Mouse (Mus musculus): ENCODE results near the gene Gatad1. TPM values are rescaled to one million over a fixed set of nuclear protein-coding genes. Genes with fewer than 3 reads are reported as not detected.

Gene Gatad1
- polyA plus RNA-seq, 1 experiment from 2014 or later: 56.9 TPM

- H3K4me2 ChIP-seq (ENCODE audit: low read length): peak overlapping the region; percentile 62
- H3K27me3 ChIP-seq (replicated peaks; ENCODE audit: control insufficient read depth, insufficient read depth, low read length): no peaks in the 10 kb centered on the region
- no peak for ATAC-seq
- H3K4me1 ChIP-seq (replicated peaks; ENCODE audit: control insufficient read depth, insufficient read depth, low read length): peaks cover 10% of the 10 kb centered on the region
- no peaks in the 10 kb centered on the region for H3K9me3 ChIP-seq (ENCODE audit: control insufficient read depth, low read length)
- no peak overlapping the region for H3K27ac ChIP-seq (ENCODE audit: low read length)
- peak overlapping the region; percentile 92 for H3K4me3 ChIP-seq (replicated peaks; ENCODE audit: low read length)
- peaks cover 4% of the 10 kb centered on the region; the same call in 1 of the 2 replicates for H3K36me3 ChIP-seq (ENCODE audit: control insufficient read depth, insufficient read depth)
- peak overlapping the region; percentile 46 for H3K9ac ChIP-seq (replicated peaks; ENCODE audit: low read depth, low read length)
- 11% methylated on average over 6 of the region's 6 CpGs for WGBS
Observed at GRCm38 (mm10) chr5:3646539-3646938, 10.4 kb downstream of the Gatad1 start.

- H3K27me3 ChIP-seq (replicated peaks; ENCODE audit: control insufficient read depth, insufficient read depth, low read length): no peaks in the 10 kb centered on the region
- ATAC-seq: no peak
- H3K36me3 ChIP-seq (ENCODE audit: control insufficient read depth, insufficient read depth): peaks cover 8% of the 10 kb centered on the region; the same call in 1 of the 2 replicates
- H3K4me2 ChIP-seq (ENCODE audit: low read length): no peak overlapping the region
- no peak overlapping the region for H3K4me3 ChIP-seq (replicated peaks; ENCODE audit: low read length)
- H3K4me1 ChIP-seq (replicated peaks; ENCODE audit: control insufficient read depth, insufficient read depth, low read length): peaks cover 10% of the 10 kb centered on the region
- WGBS: 78% methylated on average over 6 of the region's 6 CpGs
- H3K9ac ChIP-seq (replicated peaks; ENCODE audit: low read depth, low read length): no peak overlapping the region; the same call in 1 of the 2 replicates
- H3K27ac ChIP-seq (ENCODE audit: low read length): no peak overlapping the region
- H3K9me3 ChIP-seq (ENCODE audit: control insufficient read depth, low read length): no peaks in the 10 kb centered on the region
Observed at GRCm38 (mm10) chr5:3645326-3645725, 11.7 kb downstream of the Gatad1 start.

- 96% methylated on average over 6 of the region's 6 CpGs for WGBS
- no peak overlapping the region for H3K27ac ChIP-seq (ENCODE audit: low read length)
- H3K36me3 ChIP-seq (ENCODE audit: control insufficient read depth, insufficient read depth): peaks cover 8% of the 10 kb centered on the region; the same call in 1 of the 2 replicates
- no peaks in the 10 kb centered on the region for H3K9me3 ChIP-seq (ENCODE audit: control insufficient read depth, low read length)
- no peak overlapping the region for H3K4me3 ChIP-seq (replicated peaks; ENCODE audit: low read length)
- no peak overlapping the region for H3K9ac ChIP-seq (replicated peaks; ENCODE audit: low read depth, low read length)
- no peak overlapping the region for H3K4me2 ChIP-seq (ENCODE audit: low read length)
- H3K4me1 ChIP-seq (replicated peaks; ENCODE audit: control insufficient read depth, insufficient read depth, low read length): peaks cover 10% of the 10 kb centered on the region
- H3K27me3 ChIP-seq (replicated peaks; ENCODE audit: control insufficient read depth, insufficient read depth, low read length): no peaks in the 10 kb centered on the region
- ATAC-seq: no peak
Observed at GRCm38 (mm10) chr5:3644621-3645020, 12.4 kb downstream of the Gatad1 start.

GRCm38 (mm10) chr5:3635286-3635685 lies 21.7 kb downstream of the Gatad1 start:
- no peak for ATAC-seq
- 88% methylated on average over 8 of the region's 8 CpGs for WGBS
- no peak overlapping the region for H3K27ac ChIP-seq (ENCODE audit: low read length)
- no peaks in the 10 kb centered on the region for H3K27me3 ChIP-seq (replicated peaks; ENCODE audit: control insufficient read depth, insufficient read depth, low read length)
- no peak overlapping the region for H3K9ac ChIP-seq (replicated peaks; ENCODE audit: low read depth, low read length)
- no peaks in the 10 kb centered on the region for H3K4me1 ChIP-seq (replicated peaks; ENCODE audit: control insufficient read depth, insufficient read depth, low read length)
- no peak overlapping the region for H3K4me3 ChIP-seq (replicated peaks; ENCODE audit: low read length)
- no peak overlapping the region for H3K4me2 ChIP-seq (ENCODE audit: low read length)
- peaks cover 7% of the 10 kb centered on the region for H3K36me3 ChIP-seq (ENCODE audit: control insufficient read depth, insufficient read depth)
- no peaks in the 10 kb centered on the region for H3K9me3 ChIP-seq (ENCODE audit: control insufficient read depth, low read length)

GRCm38 (mm10) chr5:3633951-3634350 lies 23.0 kb downstream of the Gatad1 start:
- Histone ChIP-seq H3K4me3 (replicated peaks; ENCODE audit: low read length) (no peak overlapping the region), H3K9ac (replicated peaks; ENCODE audit: low read depth, low read length) (no peak overlapping the region), H3K27ac (ENCODE audit: low read length) (no peak overlapping the region), H3K36me3 (ENCODE audit: control insufficient read depth, insufficient read depth) (peaks cover 7% of the 10 kb centered on the region), H3K4me1 (replicated peaks; ENCODE audit: control insufficient read depth, insufficient read depth, low read length) (no peaks in the 10 kb centered on the region), H3K4me2 (ENCODE audit: low read length) (no peak overlapping the region), H3K27me3 (replicated peaks; ENCODE audit: control insufficient read depth, insufficient read depth, low read length) (no peaks in the 10 kb centered on the region), H3K9me3 (ENCODE audit: control insufficient read depth, low read length) (no peaks in the 10 kb centered on the region)
- ATAC-seq: no peak
- WGBS: 70% methylated on average over 4 of the region's 4 CpGs

- Histone ChIP-seq H3K4me1 (replicated peaks; ENCODE audit: control insufficient read depth, insufficient read depth, low read length) (no peaks in the 10 kb centered on the region), H3K9me3 (ENCODE audit: control insufficient read depth, low read length) (no peaks in the 10 kb centered on the region), H3K27ac (ENCODE audit: low read length) (no peak overlapping the region), H3K27me3 (replicated peaks; ENCODE audit: control insufficient read depth, insufficient read depth, low read length) (no peaks in the 10 kb centered on the region), H3K36me3 (ENCODE audit: control insufficient read depth, insufficient read depth) (peaks cover 7% of the 10 kb centered on the region), H3K4me3 (replicated peaks; ENCODE audit: low read length) (no peak overlapping the region), H3K4me2 (ENCODE audit: low read length) (no peak overlapping the region), H3K9ac (replicated peaks; ENCODE audit: low read depth, low read length) (no peak overlapping the region)
- WGBS: 95% methylated on average over 13 of the region's 13 CpGs
- ATAC-seq: no peak
Observed at GRCm38 (mm10) chr5:3633315-3633714, 23.7 kb downstream of the Gatad1 start.

- Histone ChIP-seq H3K27me3 (replicated peaks; ENCODE audit: control insufficient read depth, insufficient read depth, low read length) (no peaks in the 10 kb centered on the region), H3K4me2 (ENCODE audit: low read length) (no peak overlapping the region), H3K4me1 (replicated peaks; ENCODE audit: control insufficient read depth, insufficient read depth, low read length) (no peaks in the 10 kb centered on the region), H3K4me3 (replicated peaks; ENCODE audit: low read length) (no peak overlapping the region), H3K9me3 (ENCODE audit: control insufficient read depth, low read length) (no peaks in the 10 kb centered on the region), H3K27ac (ENCODE audit: low read length) (no peak overlapping the region), H3K36me3 (ENCODE audit: control insufficient read depth, insufficient read depth) (peaks cover 7% of the 10 kb centered on the region), H3K9ac (replicated peaks; ENCODE audit: low read depth, low read length) (no peak overlapping the region)
- WGBS: 89% methylated on average over 5 of the region's 5 CpGs
- ATAC-seq: no peak
Observed at GRCm38 (mm10) chr5:3632285-3632684, 24.7 kb downstream of the Gatad1 start.

- 62% methylated on average over 16 of the region's 16 CpGs for WGBS
- H3K27me3 ChIP-seq (replicated peaks; ENCODE audit: control insufficient read depth, insufficient read depth, low read length): no peaks in the 10 kb centered on the region
- H3K4me3 ChIP-seq (replicated peaks; ENCODE audit: low read length): no peak overlapping the region
- no peaks in the 10 kb centered on the region for H3K4me1 ChIP-seq (replicated peaks; ENCODE audit: control insufficient read depth, insufficient read depth, low read length)
- no peak overlapping the region for H3K27ac ChIP-seq (ENCODE audit: low read length)
- no peak for ATAC-seq
- no peak overlapping the region for H3K4me2 ChIP-seq (ENCODE audit: low read length)
- H3K36me3 ChIP-seq (ENCODE audit: control insufficient read depth, insufficient read depth): peaks cover 7% of the 10 kb centered on the region
- H3K9me3 ChIP-seq (ENCODE audit: control insufficient read depth, low read length): no peaks in the 10 kb centered on the region
- H3K9ac ChIP-seq (replicated peaks; ENCODE audit: low read depth, low read length): no peak overlapping the region
Observed at GRCm38 (mm10) chr5:3631512-3632271, 25.3 kb downstream of the Gatad1 start.

GRCm38 (mm10) chr5:3630055-3630454 lies 26.9 kb downstream of the Gatad1 start:
- H3K4me3 ChIP-seq (replicated peaks; ENCODE audit: low read length): no peak overlapping the region
- no peaks in the 10 kb centered on the region for H3K9me3 ChIP-seq (ENCODE audit: control insufficient read depth, low read length)
- H3K4me1 ChIP-seq (replicated peaks; ENCODE audit: control insufficient read depth, insufficient read depth, low read length): no peaks in the 10 kb centered on the region
- H3K27me3 ChIP-seq (replicated peaks; ENCODE audit: control insufficient read depth, insufficient read depth, low read length): no peaks in the 10 kb centered on the region
- ATAC-seq: no peak
- no peak overlapping the region for H3K4me2 ChIP-seq (ENCODE audit: low read length)
- peaks cover 3% of the 10 kb centered on the region; the same call in 1 of the 2 replicates for H3K36me3 ChIP-seq (ENCODE audit: control insufficient read depth, insufficient read depth)
- H3K9ac ChIP-seq (replicated peaks; ENCODE audit: low read depth, low read length): no peak overlapping the region
- 97% methylated on average over 5 of the region's 5 CpGs for WGBS
- H3K27ac ChIP-seq (ENCODE audit: low read length): no peak overlapping the region
